Mouse (Mus musculus) intestine, embryonic 15.5 days (tissue): ENCODE results near the gene Grik3. TPM values are rescaled to one million over a fixed set of nuclear protein-coding genes. Genes with fewer than 3 reads are reported as not detected.

Source experiments
- ATAC-seq: fragments of 200-750 bp; cut with Nextera tagmentation; 2 replicates; pipeline ENCODE4 v1.8.0; 2017; ENCODE audit warnings: moderate TSS enrichment, moderate library complexity
- H3K27ac ChIP-seq: fragments of 300-500 bp; sonication (generic); 2 replicates; pipeline ENCODE4 v1.5.1; 2015; ENCODE audit warnings: mild to moderate bottlenecking, inconsistent platforms
- H3K27me3 ChIP-seq: fragments of 300-500 bp; sonication (generic); replicated peaks from 2 replicates; pipeline ENCODE4 v1.6.1; 2015; ENCODE audit warnings: inconsistent platforms
- H3K36me3 ChIP-seq: fragments of 300-500 bp; sonication (generic); 2 replicates; pipeline ENCODE4 v1.6.1; 2015; ENCODE audit warnings: inconsistent platforms
- H3K4me1 ChIP-seq: fragments of 300-500 bp; sonication (generic); replicated peaks from 2 replicates; pipeline ENCODE4 v1.6.1; 2015; ENCODE audit warnings: inconsistent platforms
- H3K4me2 ChIP-seq: fragments of 300-500 bp; sonication (generic); replicated peaks from 2 replicates; pipeline ENCODE4 v1.6.1; 2015; ENCODE audit warnings: mild to moderate bottlenecking, inconsistent platforms
- H3K4me3 ChIP-seq: fragments of 300-500 bp; sonication (generic); replicated peaks from 2 replicates; pipeline ENCODE4 v1.5.1; 2015; ENCODE audit warnings: inconsistent platforms
- H3K9ac ChIP-seq: fragments of 300-500 bp; sonication (generic); 2 replicates; pipeline ENCODE4 v1.6.1; 2015; ENCODE audit warnings: inconsistent platforms
- H3K9me3 ChIP-seq: fragments of 300-500 bp; sonication (generic); 2 replicates; pipeline ENCODE4 v1.6.1; 2016; ENCODE audit warnings: inconsistent platforms
- WGBS: fragments of 180-500 bp; shearing (Covaris S2); methylation state at CpG from one replicate; pipeline ENCODE4 v1.1.7; 2015; 5-methylcytosine and 5-hydroxymethylcytosine counted together
- polyA plus RNA-seq: library from polyadenylated mRNA; unstranded; fragments of >200 nt; fragmentation: Nextera tagmentation; extraction: Ambion mirVana; gene quantifications from 2 replicates; pipeline ENCODE4 v1.2.1, GENCODE M21; 2015

Gene Grik3
- polyA plus RNA-seq, 1 experiment from 2014 or later: 0.43 TPM

- 9% methylated on average over 1 of the region's 1 CpGs for WGBS
- Histone ChIP-seq H3K4me2 (no peak overlapping the region), H3K9ac (no peak overlapping the region), H3K27ac (no peak overlapping the region), H3K36me3 (no peaks in the 10 kb centered on the region), H3K4me1 (no peaks in the 10 kb centered on the region), H3K4me3 (no peak overlapping the region), H3K9me3 (no peaks in the 10 kb centered on the region), H3K27me3 (peaks cover 71% of the 10 kb centered on the region)
- no peak for ATAC-seq
Measured at GRCm38 (mm10) chr4:125497001-125497400, 6.5 kb downstream of the Grik3 start.

GRCm38 (mm10) chr4:125497471-125497870, 7.0 kb downstream of the Grik3 start:
- no peak for ATAC-seq
- H3K9me3 ChIP-seq: no peaks in the 10 kb centered on the region
- WGBS: 45% methylated on average over 7 of the region's 7 CpGs
- no peaks in the 10 kb centered on the region for H3K4me1 ChIP-seq
- H3K9ac ChIP-seq: no peak overlapping the region
- H3K27me3 ChIP-seq: peaks cover 66% of the 10 kb centered on the region
- H3K36me3 ChIP-seq: no peaks in the 10 kb centered on the region
- H3K4me3 ChIP-seq: no peak overlapping the region
- no peak overlapping the region for H3K27ac ChIP-seq
- H3K4me2 ChIP-seq: no peak overlapping the region

GRCm38 (mm10) chr4:125498866-125499265, 8.4 kb downstream of the Grik3 start:
- Histone ChIP-seq H3K9me3 (no peaks in the 10 kb centered on the region), H3K27me3 (peaks cover 53% of the 10 kb centered on the region), H3K4me1 (no peaks in the 10 kb centered on the region), H3K27ac (no peak overlapping the region), H3K9ac (no peak overlapping the region), H3K4me3 (no peak overlapping the region), H3K36me3 (no peaks in the 10 kb centered on the region), H3K4me2 (no peak overlapping the region)
- WGBS: 18% methylated on average over 6 of the region's 6 CpGs
- no peak for ATAC-seq

GRCm38 (mm10) chr4:125502861-125503260, 12.4 kb downstream of the Grik3 start:
- WGBS: 50% methylated on average over 8 of the region's 8 CpGs
- no peak overlapping the region for H3K4me2 ChIP-seq
- no peaks in the 10 kb centered on the region for H3K4me1 ChIP-seq
- peaks cover 16% of the 10 kb centered on the region for H3K27me3 ChIP-seq
- H3K9me3 ChIP-seq: no peaks in the 10 kb centered on the region
- H3K36me3 ChIP-seq: no peaks in the 10 kb centered on the region
- H3K9ac ChIP-seq: no peak overlapping the region
- H3K4me3 ChIP-seq: no peak overlapping the region
- H3K27ac ChIP-seq: no peak overlapping the region
- ATAC-seq: no peak

- H3K9ac ChIP-seq: no peak overlapping the region
- no peaks in the 10 kb centered on the region for H3K27me3 ChIP-seq
- H3K36me3 ChIP-seq: no peaks in the 10 kb centered on the region
- no peak overlapping the region for H3K4me3 ChIP-seq
- H3K9me3 ChIP-seq: no peaks in the 10 kb centered on the region
- no peak overlapping the region for H3K27ac ChIP-seq
- no peak overlapping the region for H3K4me2 ChIP-seq
- no peaks in the 10 kb centered on the region for H3K4me1 ChIP-seq
- ATAC-seq: no peak
- WGBS: 74% methylated on average over 6 of the region's 6 CpGs
Measured at GRCm38 (mm10) chr4:125512434-125512833, 21.9 kb downstream of the Grik3 start.

GRCm38 (mm10) chr4:125515646-125516045, 25.1 kb downstream of the Grik3 start:
- Histone ChIP-seq H3K4me2 (no peak overlapping the region), H3K9ac (no peak overlapping the region), H3K36me3 (no peaks in the 10 kb centered on the region), H3K9me3 (no peaks in the 10 kb centered on the region), H3K4me3 (no peak overlapping the region), H3K4me1 (no peaks in the 10 kb centered on the region), H3K27me3 (no peaks in the 10 kb centered on the region), H3K27ac (no peak overlapping the region)
- WGBS: 62% methylated on average over 13 of the region's 13 CpGs
- ATAC-seq: no peak

GRCm38 (mm10) chr4:125516612-125517011, 26.1 kb downstream of the Grik3 start:
- Histone ChIP-seq H3K9me3 (no peaks in the 10 kb centered on the region), H3K9ac (no peak overlapping the region), H3K4me1 (no peaks in the 10 kb centered on the region), H3K4me3 (no peak overlapping the region), H3K4me2 (no peak overlapping the region), H3K27me3 (no peaks in the 10 kb centered on the region), H3K27ac (no peak overlapping the region), H3K36me3 (no peaks in the 10 kb centered on the region)
- 64% methylated on average over 6 of the region's 6 CpGs for WGBS
- ATAC-seq: no peak

- no peaks in the 10 kb centered on the region for H3K36me3 ChIP-seq
- H3K9ac ChIP-seq: no peak overlapping the region
- H3K9me3 ChIP-seq: no peaks in the 10 kb centered on the region
- no peak for ATAC-seq
- no peaks in the 10 kb centered on the region for H3K4me1 ChIP-seq
- 85% methylated on average over 5 of the region's 5 CpGs for WGBS
- no peak overlapping the region for H3K4me2 ChIP-seq
- no peak overlapping the region for H3K4me3 ChIP-seq
- H3K27ac ChIP-seq: no peak overlapping the region
- H3K27me3 ChIP-seq: no peaks in the 10 kb centered on the region
Measured at GRCm38 (mm10) chr4:125518861-125519260, 28.4 kb downstream of the Grik3 start.

- WGBS: 54% methylated on average over 7 of the region's 7 CpGs
Measured at GRCm38 (mm10) chr4:125522931-125523330, 32.4 kb downstream of the Grik3 start.

GRCm38 (mm10) chr4:125525266-125525665, 34.8 kb downstream of the Grik3 start:
- Histone ChIP-seq H3K9me3 (no peaks in the 10 kb centered on the region), H3K27ac (no peak overlapping the region)

More at GRCm38 (mm10) chr4:125522931-125523330, 32.4 kb downstream of the Grik3 start:
- Histone ChIP-seq H3K27ac (no peak overlapping the region), H3K36me3 (no peaks in the 10 kb centered on the region), H3K4me2 (no peak overlapping the region), H3K9me3 (no peaks in the 10 kb centered on the region), H3K27me3 (no peaks in the 10 kb centered on the region), H3K9ac (no peak overlapping the region), H3K4me1 (no peaks in the 10 kb centered on the region), H3K4me3 (no peak overlapping the region)
- ATAC-seq: no peak

GRCm38 (mm10) chr4:125526425-125526824, 35.9 kb downstream of the Grik3 start:
- Histone ChIP-seq H3K4me1 (no peaks in the 10 kb centered on the region), H3K27ac (no peak overlapping the region), H3K27me3 (no peaks in the 10 kb centered on the region), H3K9ac (no peak overlapping the region), H3K9me3 (no peaks in the 10 kb centered on the region), H3K4me3 (no peak overlapping the region), H3K36me3 (no peaks in the 10 kb centered on the region), H3K4me2 (no peak overlapping the region)
- no peak for ATAC-seq
- WGBS: 60% methylated on average over 5 of the region's 5 CpGs

More at GRCm38 (mm10) chr4:125525266-125525665, 34.8 kb downstream of the Grik3 start:
- Histone ChIP-seq H3K4me2 (no peak overlapping the region), H3K4me1 (no peaks in the 10 kb centered on the region), H3K4me3 (no peak overlapping the region), H3K9ac (no peak overlapping the region), H3K36me3 (no peaks in the 10 kb centered on the region), H3K27me3 (no peaks in the 10 kb centered on the region)
- ATAC-seq: no peak
- WGBS: 80% methylated on average over 4 of the region's 4 CpGs

GRCm38 (mm10) chr4:125533965-125534364, 43.5 kb downstream of the Grik3 start:
- no peak overlapping the region for H3K4me2 ChIP-seq
- H3K4me1 ChIP-seq: no peaks in the 10 kb centered on the region
- no peak for ATAC-seq
- no peaks in the 10 kb centered on the region for H3K9me3 ChIP-seq
- H3K27me3 ChIP-seq: peaks cover 17% of the 10 kb centered on the region
- H3K9ac ChIP-seq: no peak overlapping the region
- H3K27ac ChIP-seq: no peak overlapping the region
- H3K4me3 ChIP-seq: no peak overlapping the region
- no peaks in the 10 kb centered on the region for H3K36me3 ChIP-seq
- 33% methylated on average over 9 of the region's 9 CpGs for WGBS

GRCm38 (mm10) chr4:125534449-125534848, 43.9 kb downstream of the Grik3 start:
- no peak overlapping the region for H3K27ac ChIP-seq
- peaks cover 17% of the 10 kb centered on the region for H3K27me3 ChIP-seq
- H3K4me2 ChIP-seq: no peak overlapping the region
- no peaks in the 10 kb centered on the region for H3K36me3 ChIP-seq
- H3K4me1 ChIP-seq: no peaks in the 10 kb centered on the region
- 4% methylated on average over 8 of the region's 8 CpGs for WGBS
- no peak overlapping the region for H3K9ac ChIP-seq
- H3K4me3 ChIP-seq: no peak overlapping the region
- no peak for ATAC-seq
- no peaks in the 10 kb centered on the region for H3K9me3 ChIP-seq
